ENCODE assay signal across 9 mouse cellular contexts in genomic region chr14:121435794-121436193, GRCm38 (mm10). TPM values are rescaled to one million over a fixed set of nuclear protein-coding genes. Genes with fewer than 3 reads are reported as not detected.
DNase-seq lines count a peak whose midpoint lies in the region; ATAC-seq and TF ChIP-seq lines count a peak whose summit lies in the region.
"Had no signal": no experiment of that assay in that cellular context is flagged by ENCODE, and none has a peak within 500 bp of the region (broad histone marks: within the 10 kb centered on the region; RNA-seq: fewer than 3 reads in every experiment).

No protein-coding gene starts in this region.

- peak; percentile 68; the same call in 1 of the 2 replicates for ATAC-seq in intestine, embryonic 14.5 days (replicated peaks; ENCODE audit: low FRiP score, low TSS enrichment, low read depth)
- ATAC-seq in stomach, postnatal 0 days (ENCODE audit: low FRiP score, low TSS enrichment): peak; percentile 95
- ATAC-seq in forebrain, embryonic 12.5 days (ENCODE audit: low FRiP score): no peak

- no peak overlapping the region for H3K4me2 ChIP-seq in intestine, embryonic 14.5 days (ENCODE audit: low read length)
- H3K4me2 ChIP-seq in stomach, postnatal 0 days (replicated peaks; ENCODE audit: low read depth): no peak overlapping the region
- no peak overlapping the region for H3K4me2 ChIP-seq in forebrain, embryonic 12.5 days

- H3K27me3 ChIP-seq in testis, adult 2 months (ENCODE audit: control insufficient read depth, insufficient read depth, low read length): no peaks in the 10 kb centered on the region
- no peaks in the 10 kb centered on the region for H3K27me3 ChIP-seq in intestine, embryonic 14.5 days (replicated peaks; ENCODE audit: control insufficient read depth, insufficient read depth, low read length)
- H3K27me3 ChIP-seq in stomach, postnatal 0 days (ENCODE audit: control insufficient read depth, insufficient read depth, low read length): no peaks in the 10 kb centered on the region
- H3K27me3 ChIP-seq in forebrain, embryonic 12.5 days: no peaks in the 10 kb centered on the region
- no peaks in the 10 kb centered on the region for H3K27me3 ChIP-seq in hindbrain, embryonic 10.5 days (ENCODE audit: insufficient read depth, poor library complexity, severe bottlenecking)

- no peak for TF ChIP-seq EP300 in stomach, postnatal 0 days (optimal IDR thresholded peaks at IDR 0.05)

- no peak for DNase-seq in testis, postnatal 10 days (ENCODE audit: low spot score)
- DNase-seq in brain, adult 2 months (ENCODE audit: low read depth, low spot score): peak; percentile 88
- DNase-seq in intestine, embryonic 14.5 days (ENCODE audit: low spot score): no peak
- DNase-seq in stomach, postnatal 0 days (ENCODE audit: low spot score): peak; percentile 82
- no peak for DNase-seq in hindbrain, embryonic 10.5 days (ENCODE audit: low spot score)
- no peak for DNase-seq in gastrocnemius, postnatal 4 days (ENCODE audit: low spot score in 2 of 2)

- no peak for TF ChIP-seq CTCF in testis, adult 2 months (IDR thresholded peaks at IDR 0.05; ENCODE audit: control insufficient read depth, insufficient read depth, insufficient replicate concordance, low read depth, low read length)
- no peak for TF ChIP-seq CTCF in stomach, postnatal 0 days (IDR thresholded peaks at IDR 0.05; ENCODE audit: low read depth)

- H3K9me3 ChIP-seq in intestine, embryonic 14.5 days (ENCODE audit: control insufficient read depth, low read length): no peaks in the 10 kb centered on the region
- no peaks in the 10 kb centered on the region for H3K9me3 ChIP-seq in stomach, postnatal 0 days (ENCODE audit: control insufficient read depth, low read length)
- no peaks in the 10 kb centered on the region for H3K9me3 ChIP-seq in forebrain, embryonic 12.5 days
- H3K9me3 ChIP-seq in hindbrain, embryonic 10.5 days: no peaks in the 10 kb centered on the region
- H3K9me3 ChIP-seq: forebrain, embryonic 10.5 days had no signal

- 0 out of 2 replicates have a peak overlapping the region, but pooled peaks have one; percentile 6 for H3K27ac ChIP-seq in testis, adult 2 months (ENCODE audit: control insufficient read depth, insufficient read depth, low read depth, low read length)
- no peak overlapping the region for H3K27ac ChIP-seq in intestine, embryonic 14.5 days (ENCODE audit: low read depth)
- H3K27ac ChIP-seq in stomach, postnatal 0 days (replicated peaks): peak overlapping the region; percentile 73
- no peak overlapping the region for H3K27ac ChIP-seq in forebrain, embryonic 12.5 days
- H3K27ac ChIP-seq in hindbrain, embryonic 10.5 days: no peak overlapping the region
- H3K27ac ChIP-seq: forebrain, embryonic 10.5 days had no signal

- WGBS in intestine, embryonic 14.5 days: 40% methylated on average over 6 of the region's 6 CpGs
- WGBS in stomach, postnatal 0 days: 35% methylated on average over 6 of the region's 6 CpGs
- WGBS in forebrain, embryonic 12.5 days: 43% methylated on average over 6 of the region's 6 CpGs
- WGBS in hindbrain, embryonic 10.5 days: 47% methylated on average over 6 of the region's 6 CpGs

- H3K9ac ChIP-seq in intestine, embryonic 14.5 days (ENCODE audit: low read length): no peak overlapping the region
- no peak overlapping the region; the same call in 1 of the 2 replicates for H3K9ac ChIP-seq in stomach, postnatal 0 days (ENCODE audit: low read length)
- H3K9ac ChIP-seq in forebrain, embryonic 12.5 days: no peak overlapping the region

- no peaks in the 10 kb centered on the region for H3K36me3 ChIP-seq in testis, adult 2 months (ENCODE audit: control insufficient read depth, insufficient read depth, low read length)
- H3K36me3 ChIP-seq in intestine, embryonic 14.5 days (ENCODE audit: control insufficient read depth, insufficient read depth, low read length): no peaks in the 10 kb centered on the region
- no peaks in the 10 kb centered on the region for H3K36me3 ChIP-seq in stomach, postnatal 0 days (ENCODE audit: control insufficient read depth, insufficient read depth, low read length)
- no peaks in the 10 kb centered on the region for H3K36me3 ChIP-seq in forebrain, embryonic 12.5 days (replicated peaks)
- H3K36me3 ChIP-seq in hindbrain, embryonic 10.5 days: no peaks in the 10 kb centered on the region
- H3K36me3 ChIP-seq: forebrain, embryonic 10.5 days had no signal

- peaks cover 6% of the 10 kb centered on the region for H3K4me1 ChIP-seq in testis, adult 2 months (ENCODE audit: control insufficient read depth, insufficient read depth, low read length)
- H3K4me1 ChIP-seq in intestine, embryonic 14.5 days (replicated peaks; ENCODE audit: control insufficient read depth, insufficient read depth, low read length): no peaks in the 10 kb centered on the region; the same call in 1 of the 2 replicates
- H3K4me1 ChIP-seq in stomach, postnatal 0 days (replicated peaks; ENCODE audit: control insufficient read depth, insufficient read depth): no peaks in the 10 kb centered on the region
- peaks cover 6% of the 10 kb centered on the region; the same call in 1 of the 2 replicates for H3K4me1 ChIP-seq in forebrain, embryonic 12.5 days
- no peaks in the 10 kb centered on the region; the same call in 1 of the 2 replicates for H3K4me1 ChIP-seq in hindbrain, embryonic 10.5 days (replicated peaks)

- TF ChIP-seq POLR2A in testis, adult 2 months (IDR thresholded peaks at IDR 0.05; ENCODE audit: control insufficient read depth, low read depth, low read length): no peak

- no peak overlapping the region for H3K4me3 ChIP-seq in testis, adult 2 months (ENCODE audit: control insufficient read depth, low read depth, low read length)
- H3K4me3 ChIP-seq in intestine, embryonic 14.5 days (ENCODE audit: low read depth, low read length): no peak overlapping the region
- H3K4me3 ChIP-seq in stomach, postnatal 0 days (ENCODE audit: low read depth, low read length): no peak overlapping the region
- no peak overlapping the region for H3K4me3 ChIP-seq in forebrain, embryonic 12.5 days (replicated peaks)
- no peak overlapping the region for H3K4me3 ChIP-seq in hindbrain, embryonic 10.5 days
- H3K4me3 ChIP-seq: forebrain, embryonic 10.5 days had no signal

RNA-seq across cellular contexts. Expression of gene Stk24, which starts 56.0 kb away (rescaled TPM):
- polyA plus RNA-seq in testis, adult 2 months (2012; rRNA removed): 5.8 and 8.5 TPM in 2 replicates
- polyA plus RNA-seq in intestine, embryonic 14.5 days (2014; fragmentation: Nextera tagmentation; extraction: Ambion mirVana): 49.3 and 51.6 TPM in 2 replicates
- 34.0 and 35.9 TPM in 2 replicates for polyA plus RNA-seq in stomach, postnatal 0 days (2015; fragmentation: Nextera tagmentation; extraction: Ambion mirVana)
- polyA plus RNA-seq in forebrain, embryonic 12.5 days (2016; fragmentation: Nextera tagmentation; extraction: Ambion mirVana): 41.3 and 41.9 TPM in 2 replicates
- polyA plus RNA-seq in hindbrain, embryonic 10.5 days (2016; fragmentation: Nextera tagmentation; extraction: Ambion mirVana): 32.8 and 36.2 TPM in 2 replicates
- 10 to 100 TPM; 57.8 to 61.6 TPM for total RNA-seq in gastrocnemius, postnatal 4 days (2021)

Comparison
In these comparisons a context has a peak if more than half of its experiments do, and no peak if none do; other contexts are left out.
1. H3K27ac ChIP-seq: peak in testis, adult 2 months (single experiment) and stomach, postnatal 0 days (single experiment); none in intestine, embryonic 14.5 days (single experiment), forebrain, embryonic 12.5 days (single experiment) and hindbrain, embryonic 10.5 days (single experiment).
2. DNase-seq: peak in brain, adult 2 months (single experiment) and stomach, postnatal 0 days (single experiment); none in testis, postnatal 10 days (single experiment), intestine, embryonic 14.5 days (single experiment), hindbrain, embryonic 10.5 days (single experiment) and gastrocnemius, postnatal 4 days (0 of 2).